Mouse (Mus musculus) central nervous system, embryonic 11.5 days (tissue): Measurements from ENCODE around the gene Cps1. TPM values are rescaled to one million over a fixed set of nuclear protein-coding genes. Genes with fewer than 3 reads are reported as not detected.

Experiments used
- polyA plus RNA-seq: library from polyadenylated mRNA; depleted of rRNA; stranded (reverse); fragments of >200 nt; gene quantifications from 2 replicates; pipeline ENCODE4 v1.2.3, GENCODE M21; 2012; rRNA removed

Cps1 gene
- 0.06 and 0.09 TPM in 2 replicates for polyA plus RNA-seq

DNA sequence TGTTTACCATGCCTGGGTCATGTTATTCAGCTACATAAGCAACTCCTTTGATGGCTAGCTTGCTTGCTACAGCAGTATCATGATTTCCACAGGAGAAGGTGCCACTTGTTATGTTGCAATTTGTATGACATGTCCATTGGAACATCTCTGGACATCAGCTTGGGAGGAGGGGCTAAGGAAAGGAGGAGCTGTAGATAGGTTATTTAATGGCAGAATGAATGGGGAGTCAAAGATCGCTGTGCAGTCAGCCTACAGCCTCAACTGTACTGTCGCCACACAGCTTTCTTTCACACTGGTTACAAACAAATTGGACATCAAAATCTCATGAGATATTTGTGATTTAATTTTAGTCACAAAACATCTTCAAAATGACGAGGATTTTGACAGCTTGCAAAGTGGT lies at the start of gene Cps1:
Gene Cps1, plus strand, starts transcription at position 230 of the 400 bp plus-strand sequence.

Other genes starting within 250 kb of the Cps1 start
- 6.1 and 29.2 TPM in 2 replicates for gene Myl1, start 177.6 kb upstream of the Cps1 start, polyA plus RNA-seq
- gene Lancl1, start 84.2 kb upstream of the Cps1 start, polyA plus RNA-seq: 72.7 and 95.3 TPM in 2 replicates